Mouse (Mus musculus): ENCODE data around the gene Nt5dc2. TPM values are rescaled to one million over a fixed set of nuclear protein-coding genes. Genes with fewer than 3 reads are reported as not detected.
A peak's percentile ranks its signal among the peaks of the same experiment; 100 is the strongest.

Gene Nt5dc2
- polyA plus RNA-seq (2011; ENCODE audit: insufficient read depth, insufficient read length, low read depth, missing spikeins) = 141 and 173 TPM in 2 replicates

GRCm38 (mm10) chr14:31130236-31131220 is at the start of gene Nt5dc2:
Gene Nt5dc2, plus strand, starts transcription at chr14:31131053.
- H3K36me3 ChIP-seq (ENCODE audit: control insufficient read depth, insufficient read depth, low read length, poor library complexity, severe bottlenecking) = 0 out of 2 replicates have a peak, but pooled peaks cover under 1% of the 10 kb centered on the region
- TF ChIP-seq CTCF (IDR thresholded peaks at IDR 0.05; ENCODE audit: low read depth, low read length) = no peak
- no peak for TF ChIP-seq EP300 (IDR thresholded peaks at IDR 0.05; ENCODE audit: insufficient read depth, low read depth, low read length)
- no peak for TF ChIP-seq POLR2A (IDR thresholded peaks at IDR 0.05; ENCODE audit: insufficient read depth, low read length)
- no peaks in the 10 kb centered on the region for H3K27me3 ChIP-seq (ENCODE audit: control insufficient read depth, insufficient read depth, low read length, poor library complexity, severe bottlenecking)
- no peaks in the 10 kb centered on the region for H3K9me3 ChIP-seq (replicated peaks; ENCODE audit: control insufficient read depth, insufficient read depth, low read length, poor library complexity, severe bottlenecking)
- H3K4me1 ChIP-seq (ENCODE audit: control insufficient read depth, insufficient read depth, low read length) = no peaks in the 10 kb centered on the region
- peak within 1 kb of the TSS; percentile 33 for H3K27ac ChIP-seq (ENCODE audit: insufficient read depth, low read length)
- H3K9ac ChIP-seq (ENCODE audit: low read depth, poor library complexity, severe bottlenecking) = peak within 1 kb of the TSS; percentile 80
- peak within 1 kb of the TSS; percentile 97 for H3K4me3 ChIP-seq (ENCODE audit: low read depth, low read length)

DNA sequence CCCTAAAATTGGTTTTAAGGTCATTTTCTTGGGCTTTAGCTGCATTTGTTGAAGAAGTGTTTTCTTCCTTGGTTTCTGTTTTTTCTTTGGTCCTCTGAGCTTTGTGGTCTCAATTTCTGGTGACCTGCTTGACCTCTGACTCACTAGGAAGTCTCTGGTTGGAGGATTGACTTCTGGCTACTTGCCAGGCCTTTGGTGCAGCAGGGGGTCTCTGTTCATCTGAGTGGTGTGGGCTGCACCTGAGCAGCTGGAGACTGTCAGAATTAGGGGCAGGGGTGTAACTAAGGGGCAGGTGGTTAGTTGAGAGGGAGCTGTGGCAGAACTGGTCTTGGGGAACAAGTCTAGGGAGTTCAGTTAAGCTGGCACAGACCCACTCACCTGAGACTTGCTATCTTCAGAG is 49.7 kb upstream of the Nt5dc2 start:
- H3K9me3 ChIP-seq (replicated peaks; ENCODE audit: control insufficient read depth, insufficient read depth, low read length, poor library complexity, severe bottlenecking) = 0 out of 2 replicates have a peak, but pooled peaks cover 3% of the 10 kb centered on the region
- no peak overlapping the region for H3K4me3 ChIP-seq (ENCODE audit: low read depth, low read length)
- H3K9ac ChIP-seq (ENCODE audit: low read depth, poor library complexity, severe bottlenecking) = no peak overlapping the region
- peaks cover 18% of the 10 kb centered on the region for H3K36me3 ChIP-seq (ENCODE audit: control insufficient read depth, insufficient read depth, low read length, poor library complexity, severe bottlenecking)
- no peaks in the 10 kb centered on the region for H3K4me1 ChIP-seq (ENCODE audit: control insufficient read depth, insufficient read depth, low read length)
- TF ChIP-seq CTCF (IDR thresholded peaks at IDR 0.05; ENCODE audit: low read depth, low read length) = no peak
- TF ChIP-seq EP300 (IDR thresholded peaks at IDR 0.05; ENCODE audit: insufficient read depth, low read depth, low read length) = no peak
- no peaks in the 10 kb centered on the region for H3K27me3 ChIP-seq (ENCODE audit: control insufficient read depth, insufficient read depth, low read length, poor library complexity, severe bottlenecking)
- H3K27ac ChIP-seq (ENCODE audit: insufficient read depth, low read length) = 0 out of 2 replicates have a peak overlapping the region, but pooled peaks have one; percentile 44

DNA sequence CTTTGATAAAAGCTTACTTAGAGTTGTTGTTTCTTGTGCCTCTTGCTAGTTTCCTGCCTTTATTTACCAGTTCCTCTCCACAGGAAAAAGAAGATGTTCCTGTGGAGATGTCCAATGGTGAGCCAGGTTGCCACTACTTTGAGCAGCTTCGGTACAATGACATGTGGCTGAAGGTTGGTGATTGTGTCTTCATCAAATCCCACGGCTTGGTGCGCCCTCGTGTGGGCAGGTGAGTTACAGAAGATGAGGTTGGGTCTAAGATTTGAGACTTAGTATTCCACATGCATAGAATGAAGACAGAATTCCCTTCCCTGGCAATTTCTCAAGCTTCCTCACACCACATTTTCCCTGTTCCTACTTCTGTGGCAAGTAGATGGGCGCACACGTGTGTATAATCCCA is 43.4 kb upstream of the Nt5dc2 start:
- H3K27me3 ChIP-seq (ENCODE audit: control insufficient read depth, insufficient read depth, low read length, poor library complexity, severe bottlenecking) = no peaks in the 10 kb centered on the region
- H3K36me3 ChIP-seq (ENCODE audit: control insufficient read depth, insufficient read depth, low read length, poor library complexity, severe bottlenecking) = peaks cover 19% of the 10 kb centered on the region
- no peaks in the 10 kb centered on the region for H3K9me3 ChIP-seq (replicated peaks; ENCODE audit: control insufficient read depth, insufficient read depth, low read length, poor library complexity, severe bottlenecking)
- H3K4me1 ChIP-seq (ENCODE audit: control insufficient read depth, insufficient read depth, low read length) = no peaks in the 10 kb centered on the region
- H3K4me3 ChIP-seq (ENCODE audit: low read depth, low read length) = no peak overlapping the region
- no peak overlapping the region for H3K9ac ChIP-seq (ENCODE audit: low read depth, poor library complexity, severe bottlenecking)
- no peak overlapping the region for H3K27ac ChIP-seq (ENCODE audit: insufficient read depth, low read length)
- peak; percentile 87 for TF ChIP-seq CTCF (IDR thresholded peaks at IDR 0.05; ENCODE audit: low read depth, low read length)
- no peak for TF ChIP-seq EP300 (IDR thresholded peaks at IDR 0.05; ENCODE audit: insufficient read depth, low read depth, low read length)

- no peaks in the 10 kb centered on the region for H3K4me1 ChIP-seq (ENCODE audit: control insufficient read depth, insufficient read depth, low read length)
- TF ChIP-seq EP300 (IDR thresholded peaks at IDR 0.05; ENCODE audit: insufficient read depth, low read depth, low read length) (no peak), POLR2A (IDR thresholded peaks at IDR 0.05; ENCODE audit: insufficient read depth, low read length) (no peak), CTCF (IDR thresholded peaks at IDR 0.05; ENCODE audit: low read depth, low read length) (no peak)
- H3K27me3 ChIP-seq (ENCODE audit: control insufficient read depth, insufficient read depth, low read length, poor library complexity, severe bottlenecking) = no peaks in the 10 kb centered on the region
- no peak overlapping the region for H3K27ac ChIP-seq (ENCODE audit: insufficient read depth, low read length)
- H3K4me3 ChIP-seq (ENCODE audit: low read depth, low read length) = no peak overlapping the region
- peaks cover 9% of the 10 kb centered on the region for H3K36me3 ChIP-seq (ENCODE audit: control insufficient read depth, insufficient read depth, low read length, poor library complexity, severe bottlenecking)
- H3K9me3 ChIP-seq (replicated peaks; ENCODE audit: control insufficient read depth, insufficient read depth, low read length, poor library complexity, severe bottlenecking) = no peaks in the 10 kb centered on the region
- no peak overlapping the region for H3K9ac ChIP-seq (ENCODE audit: low read depth, poor library complexity, severe bottlenecking)
Observed at GRCm38 (mm10) chr14:31088515-31088914, 42.3 kb upstream of the Nt5dc2 start.

- TF ChIP-seq POLR2A (IDR thresholded peaks at IDR 0.05; ENCODE audit: insufficient read depth, low read length) (no peak), CTCF (IDR thresholded peaks at IDR 0.05; ENCODE audit: low read depth, low read length) (no peak), EP300 (IDR thresholded peaks at IDR 0.05; ENCODE audit: insufficient read depth, low read depth, low read length) (no peak)
- no peaks in the 10 kb centered on the region for H3K27me3 ChIP-seq (ENCODE audit: control insufficient read depth, insufficient read depth, low read length, poor library complexity, severe bottlenecking)
- H3K4me3 ChIP-seq (ENCODE audit: low read depth, low read length) = no peak overlapping the region
- H3K4me1 ChIP-seq (ENCODE audit: control insufficient read depth, insufficient read depth, low read length) = no peaks in the 10 kb centered on the region
- H3K27ac ChIP-seq (ENCODE audit: insufficient read depth, low read length) = no peak overlapping the region
- H3K36me3 ChIP-seq (ENCODE audit: control insufficient read depth, insufficient read depth, low read length, poor library complexity, severe bottlenecking) = peaks cover 6% of the 10 kb centered on the region
- no peak overlapping the region for H3K9ac ChIP-seq (ENCODE audit: low read depth, poor library complexity, severe bottlenecking)
- no peaks in the 10 kb centered on the region for H3K9me3 ChIP-seq (replicated peaks; ENCODE audit: control insufficient read depth, insufficient read depth, low read length, poor library complexity, severe bottlenecking)
Observed at GRCm38 (mm10) chr14:31089918-31090317, 40.9 kb upstream of the Nt5dc2 start.

- Histone ChIP-seq H3K4me3 (ENCODE audit: low read depth, low read length) (no peak overlapping the region), H3K9me3 (replicated peaks; ENCODE audit: control insufficient read depth, insufficient read depth, low read length, poor library complexity, severe bottlenecking) (no peaks in the 10 kb centered on the region), H3K27ac (ENCODE audit: insufficient read depth, low read length) (no peak overlapping the region), H3K4me1 (ENCODE audit: control insufficient read depth, insufficient read depth, low read length) (no peaks in the 10 kb centered on the region), H3K36me3 (ENCODE audit: control insufficient read depth, insufficient read depth, low read length, poor library complexity, severe bottlenecking) (peaks cover 23% of the 10 kb centered on the region), H3K9ac (ENCODE audit: low read depth, poor library complexity, severe bottlenecking) (no peak overlapping the region), H3K27me3 (ENCODE audit: control insufficient read depth, insufficient read depth, low read length, poor library complexity, severe bottlenecking) (no peaks in the 10 kb centered on the region)
- TF ChIP-seq CTCF (IDR thresholded peaks at IDR 0.05; ENCODE audit: low read depth, low read length) = no peak
- TF ChIP-seq POLR2A (IDR thresholded peaks at IDR 0.05; ENCODE audit: insufficient read depth, low read length) = no peak
- no peak for TF ChIP-seq EP300 (IDR thresholded peaks at IDR 0.05; ENCODE audit: insufficient read depth, low read depth, low read length)
Observed at GRCm38 (mm10) chr14:31105156-31105555, 25.7 kb upstream of the Nt5dc2 start.
